Mouse (Mus musculus) liver, embryonic 15.5 days (tissue): ENCODE measurements around the gene Zfp511. TPM values are rescaled to one million over a fixed set of nuclear protein-coding genes. Genes with fewer than 3 reads are reported as not detected.

Source experiments
- ATAC-seq: fragments of 200-750 bp; cut with Nextera tagmentation; 2 replicates; pipeline ENCODE4 v1.8.0; 2017; ENCODE audit warnings: moderate number of reproducible peaks, mild to moderate bottlenecking, moderate library complexity; ENCODE audit not compliant: insufficient read depth
- H3K27ac ChIP-seq: fragments of 300-500 bp; sonication (generic); replicated peaks from 2 replicates; pipeline ENCODE4 v1.5.1; 2015; ENCODE audit warnings: mild to moderate bottlenecking, inconsistent platforms
- H3K27me3 ChIP-seq: fragments of 300-500 bp; sonication (generic); 2 replicates; pipeline ENCODE4 v1.6.1; 2015; ENCODE audit warnings: mild to moderate bottlenecking, inconsistent platforms
- H3K36me3 ChIP-seq: fragments of 300-500 bp; sonication (generic); replicated peaks from 2 replicates; pipeline ENCODE4 v1.6.1; 2015; ENCODE audit warnings: moderate library complexity, mild to moderate bottlenecking, inconsistent platforms
- H3K4me1 ChIP-seq: fragments of 300-500 bp; sonication (generic); replicated peaks from 2 replicates; pipeline ENCODE4 v1.6.1; 2015; ENCODE audit warnings: inconsistent platforms
- H3K4me2 ChIP-seq: fragments of 300-500 bp; sonication (generic); 2 replicates; pipeline ENCODE4 v1.6.1; 2015; ENCODE audit warnings: moderate library complexity, mild to moderate bottlenecking, inconsistent platforms
- H3K4me3 ChIP-seq: fragments of 300-500 bp; sonication (generic); replicated peaks from 2 replicates; pipeline ENCODE4 v1.5.1; 2015; ENCODE audit warnings: mild to moderate bottlenecking, inconsistent platforms
- H3K9ac ChIP-seq: fragments of 300-500 bp; sonication (generic); 2 replicates; pipeline ENCODE4 v1.6.1; 2015; ENCODE audit warnings: moderate library complexity, mild to moderate bottlenecking, inconsistent platforms
- H3K9me3 ChIP-seq: fragments of 300-500 bp; sonication (generic); replicated peaks from 2 replicates; pipeline ENCODE4 v1.6.1; 2016; ENCODE audit warnings: inconsistent platforms
- WGBS: fragments of 180-500 bp; shearing (Covaris S2); methylation state at CpG from one replicate; pipeline ENCODE4 v1.1.7; 2015; ENCODE audit warnings: mixed read lengths; ENCODE audit not compliant: insufficient replicate concordance; 5-methylcytosine and 5-hydroxymethylcytosine counted together
- polyA plus RNA-seq: library from polyadenylated mRNA; unstranded; fragments of >200 nt; fragmentation: Nextera tagmentation; extraction: Ambion mirVana; gene quantifications from 2 replicates; pipeline ENCODE4 v1.2.1, GENCODE M21; 2015

Zfp511 gene
- 17.4 and 19.6 TPM in 2 replicates for polyA plus RNA-seq

GRCm38 (mm10) chr7:140036281-140037170 is at the start of gene Zfp511, which contains the start of gene Tubgcp2:
TSS of gene Zfp511 (plus strand) at chr7:140036391.
TSS of gene Tubgcp2 (minus strand) at chr7:140036669.
- H3K4me1 ChIP-seq: peaks cover 25% of the 10 kb centered on the region
- H3K9me3 ChIP-seq: no peaks in the 10 kb centered on the region
- peak within 1 kb of the TSS; percentile 86 for H3K27ac ChIP-seq
- peak within 1 kb of the TSS; percentile 82 for H3K4me2 ChIP-seq
- peaks cover 48% of the 10 kb centered on the region for H3K36me3 ChIP-seq
- ATAC-seq: peak; percentile 98
- H3K4me3 ChIP-seq: peak within 1 kb of the TSS; percentile 87
- WGBS: 1% methylated on average over 69 of the region's 69 CpGs
- H3K27me3 ChIP-seq: no peaks in the 10 kb centered on the region
- peak within 1 kb of the TSS; percentile 87 for H3K9ac ChIP-seq

- Histone ChIP-seq H3K36me3 (no peaks in the 10 kb centered on the region), H3K4me2 (no peak overlapping the region), H3K9me3 (no peaks in the 10 kb centered on the region), H3K4me3 (no peak overlapping the region), H3K27me3 (no peaks in the 10 kb centered on the region), H3K27ac (no peak overlapping the region), H3K9ac (no peak overlapping the region), H3K4me1 (0 out of 2 replicates have a peak, but pooled peaks cover 5% of the 10 kb centered on the region)
- no peak for ATAC-seq
- 48% methylated on average over 9 of the region's 9 CpGs for WGBS
Observed at GRCm38 (mm10) chr7:139988272-139988671, 47.9 kb upstream of the Zfp511 start.

DNA sequence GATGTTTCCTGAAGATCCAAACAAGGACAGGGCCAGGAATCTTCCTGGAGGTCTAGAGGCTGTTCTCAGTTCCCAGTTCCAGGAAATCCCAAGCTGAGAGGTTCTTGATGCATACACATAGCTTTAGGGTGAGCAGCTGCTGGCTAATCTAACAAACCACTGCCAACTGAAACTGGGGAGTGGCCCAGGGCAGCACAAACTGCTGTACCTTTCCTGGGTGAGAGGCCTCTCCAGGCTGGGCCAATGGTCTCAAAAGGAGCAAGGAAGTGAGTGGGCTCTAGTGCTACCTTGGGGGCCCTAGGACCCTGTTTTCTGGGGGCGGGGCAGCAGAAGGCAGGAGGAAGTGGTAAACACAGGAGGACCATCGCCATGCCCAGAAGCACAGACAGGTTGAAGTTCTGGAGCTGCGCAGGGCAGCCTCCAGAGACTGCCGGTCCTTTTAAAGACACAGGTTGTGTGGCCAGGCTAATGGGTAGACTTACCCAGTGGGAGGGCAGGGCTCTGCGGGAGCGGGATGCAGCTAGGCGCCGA is 45.3 kb upstream of the Zfp511 start:
- Histone ChIP-seq H3K36me3 (peaks cover 10% of the 10 kb centered on the region), H3K9me3 (no peaks in the 10 kb centered on the region), H3K9ac (no peak overlapping the region), H3K27ac (no peak overlapping the region), H3K4me2 (no peak overlapping the region), H3K27me3 (no peaks in the 10 kb centered on the region), H3K4me1 (0 out of 2 replicates have a peak, but pooled peaks cover 5% of the 10 kb centered on the region), H3K4me3 (no peak overlapping the region)
- WGBS: 52% methylated on average over 8 of the region's 8 CpGs
- no peak for ATAC-seq

DNA sequence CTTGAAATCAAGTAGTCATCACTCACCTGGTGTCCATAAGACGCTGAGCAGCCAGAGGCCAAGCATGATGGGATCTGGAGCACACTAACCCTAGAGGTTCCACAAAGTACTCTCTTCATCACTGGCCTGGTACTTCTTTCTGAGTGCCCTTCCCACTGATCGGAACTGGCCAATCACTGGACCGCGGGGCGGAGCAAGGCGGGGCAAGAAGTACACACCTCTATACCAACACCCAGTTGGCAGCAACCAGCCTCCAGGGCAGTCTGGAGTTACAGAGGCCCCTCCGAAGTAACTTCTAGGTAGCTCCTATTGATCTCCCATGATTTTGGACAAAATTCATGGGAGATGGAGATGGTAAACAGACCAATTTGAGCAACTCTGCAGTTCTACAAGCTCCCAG is 43.8 kb upstream of the Zfp511 start, which contains the start of gene Adam8:
Adam8 (minus strand) TSS at position 157 of the 400 bp plus-strand sequence.
- 20% methylated on average over 7 of the region's 7 CpGs for WGBS
- no peak within 1 kb of the TSS for H3K9ac ChIP-seq
- H3K4me1 ChIP-seq: 0 out of 2 replicates have a peak, but pooled peaks cover 5% of the 10 kb centered on the region
- no peaks in the 10 kb centered on the region for H3K9me3 ChIP-seq
- H3K27ac ChIP-seq: no peak within 1 kb of the TSS
- no peak within 1 kb of the TSS for H3K4me2 ChIP-seq
- H3K36me3 ChIP-seq: peaks cover 25% of the 10 kb centered on the region
- peak; percentile 70 for ATAC-seq
- no peaks in the 10 kb centered on the region for H3K27me3 ChIP-seq
- H3K4me3 ChIP-seq: no peak within 1 kb of the TSS

GRCm38 (mm10) chr7:139993532-139993931 is 42.7 kb upstream of the Zfp511 start:
- H3K4me2 ChIP-seq: no peak overlapping the region
- no peak for ATAC-seq
- no peaks in the 10 kb centered on the region for H3K27me3 ChIP-seq
- H3K4me1 ChIP-seq: 0 out of 2 replicates have a peak, but pooled peaks cover 5% of the 10 kb centered on the region
- no peak overlapping the region for H3K9ac ChIP-seq
- no peak overlapping the region for H3K4me3 ChIP-seq
- no peaks in the 10 kb centered on the region for H3K9me3 ChIP-seq
- no peak overlapping the region for H3K27ac ChIP-seq
- 74% methylated on average over 6 of the region's 6 CpGs for WGBS
- H3K36me3 ChIP-seq: peaks cover 36% of the 10 kb centered on the region

- Histone ChIP-seq H3K9ac (no peak overlapping the region), H3K27me3 (no peaks in the 10 kb centered on the region), H3K9me3 (no peaks in the 10 kb centered on the region), H3K27ac (no peak overlapping the region), H3K4me3 (no peak overlapping the region), H3K4me1 (0 out of 2 replicates have a peak, but pooled peaks cover 5% of the 10 kb centered on the region), H3K4me2 (no peak overlapping the region), H3K36me3 (peaks cover 43% of the 10 kb centered on the region)
- 59% methylated on average over 4 of the region's 4 CpGs for WGBS
- ATAC-seq: no peak
Observed at GRCm38 (mm10) chr7:139994202-139994601, 42.0 kb upstream of the Zfp511 start.

DNA sequence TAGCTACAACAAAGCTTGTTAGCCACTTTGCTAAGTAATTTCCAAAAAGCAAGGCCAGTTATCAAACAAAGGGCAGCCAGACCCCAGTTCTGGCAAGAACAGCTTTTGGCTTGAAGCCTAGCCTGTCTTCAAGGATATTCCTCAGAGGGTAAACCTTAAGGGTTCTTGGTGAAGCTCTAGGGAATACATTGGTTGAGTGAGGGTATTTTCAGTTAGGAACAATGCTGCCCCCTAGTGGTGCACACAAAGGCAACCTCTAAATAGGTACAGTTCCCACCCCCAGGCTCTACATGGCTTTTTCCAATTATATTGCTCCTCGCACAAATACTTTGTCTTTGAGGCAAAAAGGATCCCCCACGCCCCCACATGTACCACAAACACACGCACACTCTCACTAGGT is 41.5 kb upstream of the Zfp511 start:
- no peak overlapping the region for H3K27ac ChIP-seq
- H3K27me3 ChIP-seq: no peaks in the 10 kb centered on the region
- peaks cover 48% of the 10 kb centered on the region for H3K36me3 ChIP-seq
- no peak overlapping the region for H3K4me3 ChIP-seq
- no peak overlapping the region for H3K4me2 ChIP-seq
- no peaks in the 10 kb centered on the region for H3K9me3 ChIP-seq
- no peak for ATAC-seq
- 25% methylated on average over 3 of the region's 3 CpGs for WGBS
- H3K9ac ChIP-seq: no peak overlapping the region
- 0 out of 2 replicates have a peak, but pooled peaks cover 5% of the 10 kb centered on the region for H3K4me1 ChIP-seq

- ATAC-seq: no peak
Observed at GRCm38 (mm10) chr7:139998691-139999350, 37.4 kb upstream of the Zfp511 start.

DNA sequence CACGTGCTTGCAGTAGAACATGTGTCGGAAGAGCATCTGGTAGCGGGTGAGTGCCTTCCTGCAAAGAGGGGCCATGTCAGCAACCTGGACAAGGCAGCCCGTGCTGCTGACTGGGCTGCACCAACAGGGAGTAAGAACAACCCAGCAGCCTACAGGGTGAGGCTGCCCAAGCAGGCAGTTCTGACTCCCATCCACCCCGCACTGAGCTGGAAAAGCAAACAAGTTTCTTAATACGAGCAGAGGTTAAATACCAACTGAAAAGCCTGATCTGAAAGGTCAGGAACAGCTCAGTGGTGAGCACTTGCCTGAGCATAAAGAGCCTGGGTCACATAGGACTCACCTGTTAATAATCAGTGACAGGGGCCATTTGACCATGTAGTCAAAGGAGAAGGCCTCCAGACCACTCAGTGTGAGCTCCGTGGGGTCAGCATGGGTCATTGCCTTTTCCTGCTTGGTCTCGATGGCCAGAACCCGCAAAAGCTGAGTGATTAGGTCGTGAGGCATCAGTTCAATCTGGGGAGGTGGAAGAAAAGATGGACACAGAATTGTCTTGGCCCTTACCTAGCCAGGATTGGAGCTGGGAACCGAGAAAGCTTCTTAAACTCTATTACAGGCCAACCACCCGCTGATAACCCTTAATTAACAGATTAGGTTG is 35.0 kb upstream of the Zfp511 start:
- no peak overlapping the region for H3K4me2 ChIP-seq
- no peak overlapping the region for H3K9ac ChIP-seq
- H3K36me3 ChIP-seq: peaks cover 95% of the 10 kb centered on the region
- H3K4me3 ChIP-seq: no peak overlapping the region
- H3K9me3 ChIP-seq: no peaks in the 10 kb centered on the region
- H3K4me1 ChIP-seq: no peaks in the 10 kb centered on the region; the same call in 1 of the 2 replicates
- 76% methylated on average over 12 of the region's 12 CpGs for WGBS
- no peaks in the 10 kb centered on the region for H3K27me3 ChIP-seq
- H3K27ac ChIP-seq: no peak overlapping the region
- ATAC-seq: peak; percentile 66

More at GRCm38 (mm10) chr7:139998691-139999350, 37.4 kb upstream of the Zfp511 start:
- Histone ChIP-seq H3K4me2 (no peak overlapping the region), H3K4me1 (no peaks in the 10 kb centered on the region; the same call in 1 of the 2 replicates), H3K27ac (no peak overlapping the region), H3K9ac (no peak overlapping the region), H3K4me3 (no peak overlapping the region), H3K36me3 (peaks cover 85% of the 10 kb centered on the region), H3K27me3 (no peaks in the 10 kb centered on the region), H3K9me3 (no peaks in the 10 kb centered on the region)
- 82% methylated on average over 13 of the region's 13 CpGs for WGBS

DNA sequence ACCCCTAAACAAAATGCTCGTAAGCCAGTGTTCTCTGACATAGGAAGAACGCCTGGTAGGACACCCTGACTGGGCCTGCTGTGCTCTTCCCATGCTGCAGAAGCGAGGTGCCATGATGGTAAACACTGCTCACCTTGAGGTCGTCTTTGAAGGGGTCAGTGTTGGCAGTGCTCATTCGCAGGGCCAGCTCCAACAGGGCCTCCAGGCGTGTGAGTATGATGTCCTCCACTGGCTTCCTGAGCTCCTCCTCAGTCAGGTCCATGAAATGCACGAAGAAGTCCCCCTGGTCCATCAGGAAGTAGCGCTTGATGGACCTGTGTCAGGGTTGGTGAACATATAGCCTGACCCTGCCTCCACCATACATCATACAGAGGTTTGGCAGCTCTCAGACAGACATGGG is 31.5 kb upstream of the Zfp511 start:
- Histone ChIP-seq H3K9me3 (no peaks in the 10 kb centered on the region), H3K27me3 (no peaks in the 10 kb centered on the region), H3K4me1 (no peaks in the 10 kb centered on the region; the same call in 1 of the 2 replicates), H3K4me2 (no peak overlapping the region), H3K4me3 (no peak overlapping the region), H3K9ac (no peak overlapping the region), H3K27ac (no peak overlapping the region), H3K36me3 (peaks cover 75% of the 10 kb centered on the region)
- no peak for ATAC-seq
- WGBS: 83% methylated on average over 8 of the region's 8 CpGs
